Mouse (Mus musculus): ENCODE data around the gene Lpcat2.

GRCm38 (mm10) chr8:92822386-92822785 is 32.8 kb upstream of the Lpcat2 start:
- no peak for TF ChIP-seq CTCF (IDR thresholded peaks at IDR 0.05)
- TF ChIP-seq EP300 (IDR thresholded peaks at IDR 0.05) = no peak
